Mouse (Mus musculus) midbrain, embryonic 12.5 days (tissue): ENCODE results near the gene Zfp213. TPM values are rescaled to one million over a fixed set of nuclear protein-coding genes. Genes with fewer than 3 reads are reported as not detected.
"Not testable (repeated sequence)": the region's sequence is repeated elsewhere in the genome, so short reads cannot be mapped to it uniquely, and the experiment has no call there.

Experiments
- ATAC-seq: fragments of 200-750 bp; cut with Nextera tagmentation; 2 replicates; pipeline ENCODE4 v1.8.0; 2017; ENCODE audit warnings: low read depth, moderate TSS enrichment, moderate library complexity; ENCODE audit not compliant: low FRiP score
- H3K27ac ChIP-seq: fragments of 300-500 bp; sonication (generic); replicated peaks from 2 replicates; pipeline ENCODE4 v1.5.1; 2016; ENCODE audit warnings: mild to moderate bottlenecking
- H3K27me3 ChIP-seq: fragments of 300-500 bp; sonication (generic); 2 replicates; pipeline ENCODE4 v1.6.1; 2016; ENCODE audit warnings: mild to moderate bottlenecking
- H3K36me3 ChIP-seq: fragments of 300-500 bp; sonication (generic); 2 replicates; pipeline ENCODE4 v1.6.1; 2016
- H3K4me1 ChIP-seq: fragments of 300-500 bp; sonication (generic); 2 replicates; pipeline ENCODE4 v1.6.1; 2016
- H3K4me2 ChIP-seq: fragments of 300-500 bp; sonication (generic); replicated peaks from 2 replicates; pipeline ENCODE4 v1.6.1; 2016; ENCODE audit warnings: mild to moderate bottlenecking, moderate library complexity
- H3K4me3 ChIP-seq: fragments of 300-500 bp; sonication (generic); 2 replicates; pipeline ENCODE4 v1.5.1; 2016; ENCODE audit warnings: mild to moderate bottlenecking
- H3K9ac ChIP-seq: fragments of 300-500 bp; sonication (generic); replicated peaks from 2 replicates; pipeline ENCODE4 v1.6.1; 2016; ENCODE audit warnings: mild to moderate bottlenecking, moderate library complexity
- H3K9me3 ChIP-seq: fragments of 300-500 bp; sonication (generic); 2 replicates; pipeline ENCODE4 v1.6.1; 2016; ENCODE audit warnings: mild to moderate bottlenecking
- WGBS: fragments of 180-500 bp; shearing (Covaris S2); methylation state at CpG from one replicate; pipeline ENCODE4 v1.1.7; 2016; 5-methylcytosine and 5-hydroxymethylcytosine counted together
- polyA plus RNA-seq: library from polyadenylated mRNA; unstranded; fragments of >200 nt; fragmentation: Nextera tagmentation; extraction: Ambion mirVana; gene quantifications from 2 replicates; pipeline ENCODE4 v1.2.1, GENCODE M21; 2016

The Zfp213 gene
- polyA plus RNA-seq, 1 experiment from 2014 or later: 21.8 TPM

DNA sequence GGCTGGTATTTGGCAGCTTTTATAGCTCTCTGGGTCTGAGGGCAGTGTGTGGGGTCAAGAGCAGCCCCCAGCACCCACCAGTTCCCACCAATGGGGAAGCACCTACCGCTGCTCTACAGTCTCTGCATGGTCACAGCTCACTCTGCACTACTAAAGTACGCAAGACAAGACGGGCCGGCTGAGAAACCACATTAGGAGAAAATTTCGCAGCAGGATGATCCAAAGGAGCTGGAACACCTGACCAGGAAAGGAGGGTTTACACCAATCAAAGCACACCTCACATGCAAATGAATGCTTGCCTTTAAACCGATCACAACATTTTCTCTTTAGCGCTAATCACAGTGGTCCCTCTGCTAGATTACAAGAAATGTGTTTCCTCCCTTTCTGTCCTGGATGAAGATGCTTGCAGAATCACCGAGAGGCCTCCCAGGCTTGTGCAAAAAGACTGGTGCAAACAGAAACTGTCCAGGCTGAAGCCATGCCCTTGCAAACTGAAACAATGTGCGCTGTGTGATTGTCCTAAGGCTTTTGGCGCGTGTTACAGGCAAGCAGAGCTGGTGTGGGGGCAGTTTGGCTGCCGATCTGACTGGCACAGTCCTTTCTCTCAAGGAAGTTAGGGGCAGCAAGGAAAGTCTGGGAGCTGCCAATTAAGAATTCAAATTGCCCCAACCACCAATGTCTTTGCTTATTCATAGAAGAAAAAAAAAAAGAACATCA is 21.9 kb downstream of the Zfp213 start:
- H3K4me3 ChIP-seq: no peak overlapping the region
- H3K4me2 ChIP-seq: peak overlapping the region; percentile 39
- no peak overlapping the region for H3K27ac ChIP-seq
- H3K4me1 ChIP-seq: 0 out of 2 replicates have a peak, but pooled peaks cover 19% of the 10 kb centered on the region
- H3K27me3 ChIP-seq: peaks cover 53% of the 10 kb centered on the region
- H3K36me3 ChIP-seq: no peaks in the 10 kb centered on the region
- no peak for ATAC-seq
- no peaks in the 10 kb centered on the region for H3K9me3 ChIP-seq
- WGBS: 10% methylated on average over 12 of the region's 12 CpGs
- no peak overlapping the region for H3K9ac ChIP-seq

GRCm38 (mm10) chr17:23540605-23541475 is 23.2 kb downstream of the Zfp213 start:
- Histone ChIP-seq H3K4me2 (peak overlapping the region; percentile 9; the same call in 1 of the 2 replicates), H3K4me3 (peak overlapping the region; percentile 17; the same call in 1 of the 2 replicates), H3K9ac (no peak overlapping the region), H3K36me3 (no peaks in the 10 kb centered on the region), H3K27me3 (peaks cover 58% of the 10 kb centered on the region), H3K4me1 (0 out of 2 replicates have a peak, but pooled peaks cover 19% of the 10 kb centered on the region), H3K27ac (no peak overlapping the region), H3K9me3 (no peaks in the 10 kb centered on the region)
- WGBS: 8% methylated on average over 31 of the region's 31 CpGs
- peak; percentile 20 for ATAC-seq

- no peak overlapping the region for H3K9ac ChIP-seq
- 0 out of 2 replicates have a peak, but pooled peaks cover 19% of the 10 kb centered on the region for H3K4me1 ChIP-seq
- no peaks in the 10 kb centered on the region for H3K36me3 ChIP-seq
- ATAC-seq: no peak
- H3K4me2 ChIP-seq: 0 out of 2 replicates have a peak overlapping the region, but pooled peaks have one; percentile 9
- H3K4me3 ChIP-seq: no peak overlapping the region
- H3K9me3 ChIP-seq: no peaks in the 10 kb centered on the region
- H3K27ac ChIP-seq: no peak overlapping the region
- 38% methylated on average over 3 of the region's 3 CpGs for WGBS
- H3K27me3 ChIP-seq: peaks cover 58% of the 10 kb centered on the region
Observed at GRCm38 (mm10) chr17:23540106-23540505, 23.9 kb downstream of the Zfp213 start.

- Histone ChIP-seq H3K9ac (no peak overlapping the region), H3K27me3 (peaks cover 63% of the 10 kb centered on the region), H3K9me3 (no peaks in the 10 kb centered on the region), H3K4me3 (no peak overlapping the region), H3K4me1 (0 out of 2 replicates have a peak, but pooled peaks cover 19% of the 10 kb centered on the region), H3K36me3 (no peaks in the 10 kb centered on the region), H3K4me2 (no peak overlapping the region), H3K27ac (no peak overlapping the region)
- ATAC-seq: no peak
- 88% methylated on average over 5 of the region's 5 CpGs for WGBS
Observed at GRCm38 (mm10) chr17:23539608-23540007, 24.4 kb downstream of the Zfp213 start.

DNA sequence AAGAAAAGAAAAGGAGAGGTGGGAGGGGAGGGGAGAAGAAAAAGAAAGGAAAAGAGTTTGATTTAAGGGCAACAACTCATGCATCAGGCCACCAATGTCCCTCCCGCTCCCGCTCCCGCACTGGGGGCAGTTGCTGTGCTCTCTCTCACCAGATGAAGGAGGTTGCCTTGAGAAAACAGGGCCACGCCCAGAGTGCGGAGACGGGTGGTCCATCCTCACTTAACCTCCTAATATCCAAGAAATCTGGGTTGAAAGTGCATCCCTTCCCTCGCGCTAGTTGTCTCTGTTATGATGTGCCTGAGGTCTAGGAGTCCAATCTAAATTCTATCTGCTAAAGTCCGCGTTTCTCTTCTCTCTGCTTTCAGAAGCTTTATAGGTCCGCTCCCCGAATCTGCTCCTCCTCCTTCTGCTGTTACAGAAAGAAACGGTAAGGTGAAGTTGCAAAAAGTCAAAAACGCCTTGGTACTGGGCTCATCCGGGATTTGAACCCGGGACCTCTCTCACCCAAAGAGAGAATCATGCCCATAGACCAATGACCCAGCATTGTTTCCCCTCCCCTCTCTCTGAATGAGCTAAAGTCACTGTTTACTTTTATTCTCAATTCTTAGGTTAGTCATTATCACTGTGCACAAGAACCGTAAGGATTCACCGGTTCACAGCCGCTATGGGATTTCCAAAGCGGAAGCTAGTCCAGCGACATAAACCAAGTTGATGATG is 25.6 kb downstream of the Zfp213 start:
- H3K9me3 ChIP-seq: no peaks in the 10 kb centered on the region
- no peaks in the 10 kb centered on the region for H3K36me3 ChIP-seq
- ATAC-seq: no peak
- H3K27me3 ChIP-seq: peaks cover 71% of the 10 kb centered on the region
- 9% methylated on average over 21 of the region's 21 CpGs for WGBS
- no peak overlapping the region for H3K27ac ChIP-seq
- H3K4me1 ChIP-seq: 0 out of 2 replicates have a peak, but pooled peaks cover 18% of the 10 kb centered on the region
- peak overlapping the region; percentile 49 for H3K4me2 ChIP-seq
- no peak overlapping the region; the same call in 1 of the 2 replicates for H3K9ac ChIP-seq
- peak overlapping the region; percentile 28 for H3K4me3 ChIP-seq

DNA sequence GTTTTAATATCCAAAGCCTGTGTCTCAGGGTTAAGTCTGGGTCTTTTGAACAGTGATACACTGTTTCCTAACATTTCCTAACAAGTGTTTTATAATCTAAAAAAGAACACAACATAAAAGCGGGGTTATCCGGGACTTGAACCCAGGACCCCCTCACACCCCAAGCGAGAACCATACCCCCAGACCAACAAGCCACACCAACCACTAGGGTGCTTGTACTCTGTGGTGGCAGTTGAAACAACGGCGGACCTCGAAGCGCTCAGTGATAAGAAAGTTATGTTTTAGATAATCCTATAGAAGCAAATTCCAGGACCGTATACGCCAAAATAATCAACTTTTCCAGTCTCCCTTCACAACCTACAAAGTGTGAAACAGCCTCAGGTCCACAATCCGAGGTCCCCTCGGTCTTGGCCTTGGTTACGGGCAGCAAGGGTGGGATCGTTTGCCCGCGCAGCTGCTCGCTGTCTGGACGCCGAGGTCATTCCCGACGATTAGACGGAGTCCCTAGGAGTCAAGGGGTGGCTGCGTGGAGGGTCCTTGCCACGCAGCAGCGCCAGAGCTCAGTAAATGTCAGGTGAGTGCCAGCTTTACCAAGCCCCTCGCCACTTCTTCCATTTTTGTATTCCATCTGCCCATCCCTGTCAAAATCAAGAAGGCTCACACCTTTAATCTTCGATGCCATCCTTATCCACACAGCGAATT is 26.3 kb downstream of the Zfp213 start:
- Histone ChIP-seq H3K4me3 (peak overlapping the region; percentile 28), H3K4me2 (peak overlapping the region; percentile 49), H3K9me3 (no peaks in the 10 kb centered on the region), H3K27me3 (peaks cover 68% of the 10 kb centered on the region), H3K36me3 (no peaks in the 10 kb centered on the region), H3K4me1 (0 out of 2 replicates have a peak, but pooled peaks cover 16% of the 10 kb centered on the region), H3K27ac (no peak overlapping the region), H3K9ac (no peak overlapping the region; the same call in 1 of the 2 replicates)
- WGBS: 6% methylated on average over 27 of the region's 27 CpGs
- ATAC-seq: no peak

DNA sequence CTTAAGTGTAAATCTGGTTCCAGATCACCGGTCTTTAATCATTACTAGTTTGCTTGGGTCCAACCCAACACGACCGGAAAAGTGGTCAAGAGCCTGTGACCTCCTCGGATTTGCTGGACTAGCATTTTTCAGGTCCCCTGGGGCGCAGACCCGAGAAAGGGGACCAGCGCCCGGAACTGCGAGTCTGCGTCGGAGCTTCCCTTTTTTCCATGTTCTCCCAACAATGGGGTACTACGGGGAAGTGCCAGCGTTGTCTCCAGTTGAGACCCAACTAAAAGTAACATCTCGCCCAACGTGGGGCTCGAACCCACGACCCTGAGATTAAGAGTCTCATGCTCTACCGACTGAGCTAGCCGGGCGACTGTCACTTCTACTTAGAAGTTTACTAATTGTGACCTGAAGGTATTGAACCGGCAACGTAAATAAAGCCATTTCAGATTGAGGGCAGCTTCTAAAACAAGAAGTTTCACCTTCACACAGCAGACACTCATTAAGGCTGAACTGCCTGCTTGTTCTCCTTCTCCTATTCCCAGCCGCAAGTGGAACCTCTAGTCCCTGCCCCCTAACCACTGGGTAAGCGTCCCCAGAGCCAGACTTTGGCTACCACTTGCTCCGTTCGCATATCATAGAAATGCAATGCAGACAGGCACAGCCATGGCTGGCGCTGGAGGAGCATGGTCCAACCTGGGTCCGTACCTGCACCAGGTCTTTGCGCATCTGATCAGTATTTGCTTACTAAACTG is 28.8 kb downstream of the Zfp213 start:
- not testable (repeated sequence) for H3K36me3 ChIP-seq, ATAC-seq, H3K4me3 ChIP-seq, H3K9ac ChIP-seq, H3K27ac ChIP-seq, H3K4me1 ChIP-seq, H3K9me3 ChIP-seq
- 2% methylated on average over 17 of the region's 29 CpGs for WGBS
- Histone ChIP-seq H3K27me3 (peaks cover 47% of the 10 kb centered on the region), H3K4me2 (peak overlapping the region; percentile 22; the same call in 1 of the 2 replicates)

DNA sequence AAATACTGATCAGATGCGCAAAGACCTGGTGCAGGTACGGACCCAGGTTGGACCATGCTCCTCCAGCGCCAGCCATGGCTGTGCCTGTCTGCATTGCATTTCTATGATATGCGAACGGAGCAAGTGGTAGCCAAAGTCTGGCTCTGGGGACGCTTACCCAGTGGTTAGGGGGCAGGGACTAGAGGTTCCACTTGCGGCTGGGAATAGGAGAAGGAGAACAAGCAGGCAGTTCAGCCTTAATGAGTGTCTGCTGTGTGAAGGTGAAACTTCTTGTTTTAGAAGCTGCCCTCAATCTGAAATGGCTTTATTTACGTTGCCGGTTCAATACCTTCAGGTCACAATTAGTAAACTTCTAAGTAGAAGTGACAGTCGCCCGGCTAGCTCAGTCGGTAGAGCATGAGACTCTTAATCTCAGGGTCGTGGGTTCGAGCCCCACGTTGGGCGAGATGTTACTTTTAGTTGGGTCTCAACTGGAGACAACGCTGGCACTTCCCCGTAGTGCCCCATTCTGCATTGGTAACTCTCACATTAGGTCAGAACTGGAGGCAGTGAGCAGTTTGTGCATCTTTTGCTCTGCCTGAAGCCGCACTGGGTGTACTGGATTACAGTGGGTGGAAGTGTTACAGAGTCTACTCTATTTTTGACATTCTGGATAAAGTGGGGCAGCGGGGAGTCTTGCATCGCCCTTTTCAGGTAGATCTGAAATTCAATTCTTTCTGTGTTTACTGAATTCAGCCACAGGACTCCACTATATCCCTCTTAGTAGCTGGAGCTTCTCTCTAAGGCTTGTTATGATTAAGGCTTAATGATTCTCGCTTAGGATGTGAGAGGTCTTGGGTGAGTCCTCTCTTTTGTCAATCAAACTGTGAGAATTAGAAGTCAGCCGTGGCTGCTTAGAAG is 30.2 kb downstream of the Zfp213 start:
- H3K9me3 ChIP-seq, H3K4me2 ChIP-seq, ATAC-seq, H3K9ac ChIP-seq, H3K36me3 ChIP-seq, H3K4me1 ChIP-seq, H3K27ac ChIP-seq, H3K4me3 ChIP-seq: not testable (repeated sequence)
- WGBS: 6% methylated on average over 11 of the region's 23 CpGs
- H3K27me3 ChIP-seq: peaks cover 34% of the 10 kb centered on the region

DNA sequence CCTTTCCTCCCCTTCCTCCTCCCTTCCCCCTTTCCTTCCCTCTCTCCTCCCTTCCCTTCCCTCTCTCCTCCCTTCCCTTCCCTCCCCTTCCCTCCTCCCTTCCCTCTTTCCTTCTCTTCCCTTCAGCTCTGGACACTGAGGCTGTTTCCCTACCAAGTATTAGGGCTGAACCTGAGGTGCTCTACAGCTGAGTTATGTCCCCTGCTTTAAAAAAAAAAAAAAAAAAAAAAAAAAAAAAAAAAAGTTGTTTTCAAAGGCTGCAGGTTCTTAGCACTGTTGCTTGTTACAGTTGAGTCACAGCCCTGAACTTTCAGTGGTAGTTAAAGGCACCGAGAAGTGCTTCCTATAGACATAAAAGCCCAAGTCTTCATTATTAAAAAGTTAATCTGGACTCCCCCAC is 32.6 kb downstream of the Zfp213 start:
- H3K4me3 ChIP-seq, H3K36me3 ChIP-seq, H3K27ac ChIP-seq, H3K9me3 ChIP-seq, H3K4me1 ChIP-seq, H3K9ac ChIP-seq, H3K4me2 ChIP-seq, ATAC-seq: not testable (repeated sequence)
- 16% methylated on average over 1 of the region's 1 CpGs for WGBS
- H3K27me3 ChIP-seq: peaks cover 13% of the 10 kb centered on the region
